Mouse (Mus musculus) brain, embryonic 14.5 days (tissue): ENCODE data around the gene 9030612E09Rik.

Experiments
- CTCF ChIP-seq: fragments of 200-500 bp; IDR thresholded peaks from 2 replicates; pipeline ENCODE4 v1.5.1; 2012; ENCODE audit warnings: inconsistent platforms, mild to moderate bottlenecking, moderate library complexity, borderline replicate concordance; ENCODE audit not compliant: insufficient read depth, insufficient read length; ENCODE audit errors: extremely low read depth
- POLR2A ChIP-seq: fragments of 200-500 bp; IDR thresholded peaks from 2 replicates; pipeline ENCODE4 v1.6.1; 2012; ENCODE audit warnings: mild to moderate bottlenecking, inconsistent platforms, borderline replicate concordance; ENCODE audit not compliant: poor library complexity, insufficient read depth, insufficient read length, severe bottlenecking; ENCODE audit errors: extremely low read depth

DNA sequence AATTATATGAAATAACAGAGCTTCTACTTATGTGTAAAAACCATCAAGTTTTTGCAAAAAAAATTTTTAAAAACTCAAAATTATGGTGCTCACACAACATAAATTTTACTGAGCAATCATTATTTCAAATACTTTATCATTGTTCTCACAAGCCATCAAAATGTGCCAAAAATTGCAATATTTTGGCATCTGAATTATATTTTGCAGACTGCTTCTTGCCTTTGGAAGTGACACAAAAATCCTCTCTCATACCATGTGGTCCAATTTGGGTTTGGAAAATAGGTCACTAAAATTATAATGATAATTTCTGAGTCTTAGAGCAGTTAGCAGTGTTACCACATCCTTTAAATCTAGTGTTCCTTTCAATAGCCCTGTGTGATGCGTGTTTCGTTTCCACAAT, 10.1 kb upstream of the 9030612E09Rik start:
- TF ChIP-seq CTCF (no peak), POLR2A (no peak)
